Mouse (Mus musculus): Measurements from ENCODE around the gene Adat3.
"Not testable (repeated sequence)": the region's sequence is repeated elsewhere in the genome, so short reads cannot be mapped to it uniquely, and the experiment has no call there.

Adat3 gene

GRCm38 (mm10) chr10:80610116-80610785 lies 7.6 kb downstream of the Adat3 start:
- no peak for DNase-seq (ENCODE audit: low spot score)

DNA sequence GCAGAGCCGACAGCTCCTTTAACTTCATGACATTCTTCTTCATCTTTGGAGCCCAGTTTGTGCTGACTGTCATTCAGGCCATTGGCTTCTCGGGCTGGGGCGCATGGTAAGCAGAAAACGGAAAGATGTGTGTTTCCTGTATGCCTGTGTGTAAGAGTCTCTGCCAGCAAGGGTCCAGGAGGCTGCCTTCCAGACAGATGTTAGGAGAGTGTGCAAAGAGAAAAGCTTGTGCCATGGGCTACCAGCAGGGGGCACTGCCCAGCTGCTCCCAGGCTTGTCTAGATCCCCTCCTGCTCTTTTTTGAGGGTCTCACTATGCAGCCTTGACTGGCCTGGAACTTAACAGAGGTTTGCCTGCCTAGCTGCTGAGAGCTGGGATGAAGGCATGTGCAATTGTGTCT lies 8.3 kb downstream of the Adat3 start:
- no peak for DNase-seq (ENCODE audit: low spot score)

- no peak for DNase-seq (ENCODE audit: low spot score)
These were observed 9.2 kb downstream of the Adat3 start for GRCm38 (mm10) chr10:80611905-80612304.

DNA sequence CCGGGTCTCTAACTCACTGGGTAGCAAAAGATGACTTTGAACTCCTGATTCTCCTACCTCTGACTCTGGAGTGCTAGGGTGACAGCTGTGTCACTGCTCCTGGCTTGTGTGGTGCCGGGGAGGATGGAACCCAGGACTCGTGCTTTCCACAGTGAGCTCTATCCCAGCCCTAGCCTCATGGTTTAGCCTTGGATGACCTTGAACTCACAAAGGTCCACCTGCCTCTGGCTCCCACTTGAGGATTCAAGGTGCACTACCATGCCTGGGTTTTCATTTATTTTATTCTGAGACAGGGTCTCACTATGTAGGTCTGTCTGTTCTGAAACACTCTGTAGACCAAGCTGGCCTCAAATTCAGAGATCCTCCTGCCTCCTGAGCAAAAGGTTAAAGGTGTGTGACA lies 11.1 kb downstream of the Adat3 start:
- DNase-seq (ENCODE audit: low spot score) = no peak

- DNase-seq (ENCODE audit: low spot score) = no peak
These were observed 11.7 kb downstream of the Adat3 start for GRCm38 (mm10) chr10:80614351-80614750.

- DNase-seq (ENCODE audit: low spot score) = no peak
These were observed 15.5 kb downstream of the Adat3 start for GRCm38 (mm10) chr10:80618181-80618580.

GRCm38 (mm10) chr10:80619465-80620244 lies 17.0 kb downstream of the Adat3 start:
- DNase-seq (ENCODE audit: low spot score) = no peak

DNA sequence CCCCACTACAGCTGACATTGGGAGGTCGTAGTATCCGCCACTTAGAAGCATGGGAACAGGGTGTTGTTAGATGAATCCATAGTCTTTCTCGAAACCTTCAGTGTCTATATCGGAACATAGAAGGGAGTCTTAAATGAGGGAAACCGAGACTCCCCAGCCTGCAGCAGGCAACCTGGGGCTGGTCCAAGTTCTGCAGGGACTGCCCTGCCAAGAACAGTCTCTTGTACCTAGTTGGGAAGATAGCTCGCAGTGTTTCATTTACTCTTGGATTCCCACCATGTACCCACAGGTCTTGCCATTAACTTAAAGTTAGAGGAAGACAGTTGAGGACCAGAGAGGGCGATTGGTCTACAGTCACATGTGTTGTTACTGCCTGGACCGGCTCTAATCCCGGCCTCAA lies 17.7 kb downstream of the Adat3 start:
- DNase-seq (ENCODE audit: low spot score) = no peak

DNA sequence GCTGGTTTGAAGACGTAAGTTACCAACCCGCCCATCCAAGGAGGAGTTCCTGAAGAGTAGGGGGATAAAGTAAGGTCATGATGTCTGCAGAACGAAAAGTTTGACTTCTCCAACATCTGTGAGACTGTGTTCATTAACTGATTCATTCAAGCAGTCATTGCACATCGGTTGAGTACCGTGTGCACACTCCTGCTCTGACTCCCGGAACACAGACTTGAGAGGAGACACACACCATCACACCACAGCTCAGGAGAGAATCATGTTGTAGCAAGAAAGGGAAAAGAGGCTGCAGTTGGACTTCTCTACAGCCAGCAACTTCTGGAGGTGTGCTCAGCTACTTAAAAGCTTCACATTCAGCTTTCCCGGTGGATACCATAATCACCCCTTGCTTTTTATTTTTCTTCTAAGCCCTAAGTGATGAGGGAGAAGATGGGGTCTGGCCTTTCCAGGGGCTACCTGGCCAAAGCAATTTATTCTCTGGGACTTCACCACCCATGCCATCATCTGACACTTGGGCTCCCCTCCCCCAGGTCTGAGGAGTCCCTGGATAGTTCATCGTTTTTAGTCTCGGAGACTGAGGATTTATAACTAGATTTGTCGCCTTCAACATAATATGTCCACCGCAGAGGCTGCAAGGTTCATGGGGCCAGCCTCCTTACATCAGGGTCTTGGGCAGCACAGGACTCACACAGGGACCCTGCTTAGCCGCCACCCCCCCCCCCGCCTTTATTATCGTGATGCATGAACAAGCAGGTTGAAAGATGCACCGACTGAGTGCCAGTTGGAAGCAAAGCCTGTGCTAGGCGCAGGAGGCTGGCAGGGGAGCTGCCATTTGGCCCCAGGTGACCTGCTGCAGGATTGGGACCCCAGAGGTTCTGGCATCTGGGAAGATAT lies 18.4 kb downstream of the Adat3 start:
- DNase-seq (ENCODE audit: low spot score) = no peak

GRCm38 (mm10) chr10:80621690-80621939 lies 18.9 kb downstream of the Adat3 start:
- no peak for DNase-seq (ENCODE audit: low spot score)

DNA sequence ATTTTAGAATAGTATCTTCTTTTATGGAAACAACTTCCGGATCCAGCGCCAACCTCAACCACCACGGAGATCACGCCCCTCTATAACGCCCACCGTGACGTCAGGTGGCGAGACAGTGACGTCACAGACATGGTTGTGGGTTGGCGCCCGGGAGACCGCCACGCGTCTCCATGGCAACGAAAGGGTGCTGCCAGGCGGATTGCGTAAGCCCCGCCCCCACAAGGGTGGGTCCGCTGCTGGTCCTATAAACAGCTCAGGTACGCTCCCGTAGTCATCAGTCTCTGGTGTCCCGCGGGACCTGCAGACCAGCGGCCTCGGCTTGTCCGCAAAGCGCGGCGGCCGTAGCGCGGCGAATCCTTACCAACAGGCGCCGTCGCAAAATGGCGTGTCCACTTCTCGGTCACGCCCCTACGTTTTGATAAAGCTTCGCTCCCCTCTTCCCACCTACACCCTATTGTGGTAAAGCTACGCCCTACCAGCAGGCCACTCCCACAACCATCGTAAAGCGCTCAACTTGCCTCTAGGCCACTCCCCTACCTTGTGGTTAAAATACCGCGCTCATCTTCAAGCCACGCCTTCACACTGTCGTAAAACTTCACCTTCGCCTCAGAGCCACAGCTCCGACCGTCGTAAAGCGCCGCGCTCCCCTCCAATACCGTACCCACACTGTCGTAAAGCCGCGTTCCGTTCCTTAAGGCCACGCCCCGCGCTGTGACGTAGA lies 19.4 kb downstream of the Adat3 start:
- peak; percentile 98 for DNase-seq (ENCODE audit: low spot score)

DNA sequence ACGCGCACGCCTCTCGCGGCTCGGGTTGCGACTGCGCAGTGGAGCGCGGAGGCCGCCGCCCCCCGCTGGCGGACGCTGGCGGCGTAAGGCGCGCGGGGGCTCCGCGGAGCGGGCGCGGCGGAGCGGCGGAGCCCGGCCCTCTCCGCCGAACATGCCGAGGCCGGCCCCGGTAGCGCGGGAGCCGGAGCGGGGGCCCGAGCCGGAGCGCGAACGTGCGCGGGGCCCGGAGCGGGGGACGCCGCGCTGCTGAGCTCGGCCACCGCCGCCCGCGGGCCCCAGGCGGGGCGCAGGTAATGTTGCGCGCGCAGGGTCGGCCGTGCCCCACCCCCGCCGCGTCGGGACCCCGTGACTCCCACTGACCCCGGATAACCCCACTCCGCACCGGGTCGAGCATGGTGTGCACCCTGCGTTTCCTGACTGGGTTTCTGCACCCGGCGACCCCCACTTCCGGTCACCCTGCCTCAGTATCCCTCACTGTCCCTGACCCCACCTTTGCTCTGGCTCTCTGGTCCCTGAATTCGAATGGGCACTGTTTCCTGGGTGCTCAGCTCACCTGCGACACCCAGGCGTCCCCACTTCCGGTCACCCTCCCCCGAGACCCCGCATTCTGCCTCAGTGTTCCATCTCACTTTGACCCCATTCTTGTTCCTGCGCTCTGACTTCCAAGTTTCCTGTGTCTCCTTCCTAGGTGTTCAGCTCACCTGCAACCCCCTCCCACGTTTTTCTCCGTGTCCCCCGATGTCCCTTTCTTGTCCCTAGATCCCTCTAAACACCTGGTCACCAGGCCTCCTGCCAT lies 20.2 kb downstream of the Adat3 start, which contains the start of gene Csnk1g2:
Csnk1g2 (plus strand) TSS at position 178 of the 796 bp plus-strand sequence.
- DNase-seq (ENCODE audit: low spot score) = no peak

DNA sequence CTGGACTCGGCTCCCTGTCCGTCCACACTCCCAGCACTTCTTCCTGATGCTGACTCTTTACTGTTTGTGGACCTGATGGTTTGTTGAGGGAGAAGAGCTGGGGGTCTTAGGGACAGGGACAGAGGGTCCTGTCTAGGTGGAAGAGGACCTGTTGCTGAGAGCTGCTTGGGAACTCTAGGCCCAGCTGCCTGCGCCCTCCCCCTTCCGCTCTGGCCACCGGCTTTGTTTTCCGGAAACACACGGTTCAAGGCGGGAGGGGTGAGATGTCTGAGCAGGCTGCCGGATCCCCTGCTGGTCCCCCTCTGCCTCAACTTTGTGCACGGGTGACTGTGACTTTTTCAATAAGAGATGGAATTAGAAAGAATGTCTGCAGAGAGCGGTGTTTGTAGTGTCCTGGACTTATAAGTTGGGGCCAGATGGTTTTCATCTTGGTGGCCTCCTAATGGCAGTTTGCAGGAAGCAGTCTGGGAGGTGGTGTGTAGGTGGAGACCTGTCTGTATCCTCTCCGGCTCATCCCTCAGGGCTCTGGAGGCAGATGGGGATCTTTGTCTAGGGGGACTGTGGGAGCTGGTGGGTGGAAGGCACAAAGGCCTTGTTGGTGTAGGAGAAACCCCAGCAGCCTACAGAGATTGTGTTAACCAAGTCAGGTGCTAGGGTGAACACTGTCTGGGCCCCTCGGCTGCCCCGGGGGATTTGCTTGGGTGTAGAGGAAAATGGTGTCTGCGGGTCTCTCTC lies 20.9 kb downstream of the Adat3 start:
- peak; percentile 39 for DNase-seq (ENCODE audit: low spot score)

DNA sequence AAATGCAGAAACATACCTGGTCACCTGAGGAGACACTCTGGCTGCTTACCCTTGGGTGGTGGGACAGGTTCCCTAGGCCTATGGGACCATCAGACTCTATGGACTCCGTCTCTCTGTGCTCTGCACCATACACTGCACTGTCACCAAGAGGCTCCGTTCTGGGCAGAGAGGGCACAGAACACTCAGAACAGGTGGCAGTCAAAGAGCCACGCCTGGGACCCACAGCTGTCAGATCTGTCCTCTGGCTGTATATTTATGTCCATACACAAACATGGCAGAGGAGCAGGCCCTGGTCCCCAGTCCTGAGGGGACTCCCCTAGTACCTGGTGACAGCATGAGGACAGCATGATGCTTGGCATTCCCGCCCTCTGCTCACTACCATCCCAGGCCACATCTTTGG lies 23.1 kb downstream of the Adat3 start:
- no peak for DNase-seq (ENCODE audit: low spot score)

DNA sequence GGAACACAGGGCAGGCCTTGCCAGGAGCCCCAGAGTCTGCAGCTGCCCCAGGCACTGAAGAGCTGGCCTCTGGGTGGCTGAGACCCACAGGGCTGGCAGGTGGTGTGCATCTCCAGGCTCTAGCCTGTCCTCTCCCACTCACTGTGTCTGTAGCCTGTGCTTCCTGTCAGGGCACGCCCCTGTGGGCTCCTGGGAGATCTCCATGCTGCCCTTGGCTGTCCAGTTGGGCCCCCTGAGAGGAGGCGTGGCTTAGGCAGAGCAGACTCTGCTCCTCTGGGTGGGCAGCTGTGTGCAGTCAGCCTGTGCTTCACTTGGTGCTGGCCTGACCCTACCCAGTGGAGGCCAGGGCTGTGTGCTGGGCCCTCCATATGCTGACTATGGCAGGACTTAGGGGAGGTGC lies 25.0 kb downstream of the Adat3 start:
- DNase-seq (ENCODE audit: low spot score) = no peak

- DNase-seq (ENCODE audit: low spot score) = no peak
These were observed 26.2 kb downstream of the Adat3 start for GRCm38 (mm10) chr10:80628925-80629324.

- DNase-seq (ENCODE audit: low spot score) = no peak
These were observed 32.7 kb downstream of the Adat3 start for GRCm38 (mm10) chr10:80635345-80635744.

DNA sequence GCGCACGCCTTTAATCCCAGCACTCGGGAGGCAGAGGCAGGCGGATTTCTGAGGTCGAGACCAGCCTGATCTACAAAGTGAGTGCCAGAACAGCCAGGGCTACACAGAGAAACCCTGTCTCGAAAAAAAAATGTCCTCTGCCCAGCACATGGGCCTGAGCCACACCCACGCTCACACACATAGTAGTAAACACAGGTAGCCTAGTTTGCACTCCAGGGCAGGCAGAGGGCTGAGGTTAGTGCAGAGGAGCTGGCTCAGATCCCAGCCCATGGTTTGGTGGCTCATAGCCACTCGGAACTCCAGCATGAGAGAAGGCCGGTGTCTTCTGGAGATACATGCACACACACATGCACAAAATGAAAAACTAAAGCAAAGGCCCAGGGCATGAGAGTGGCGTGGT lies 44.3 kb downstream of the Adat3 start:
- no peak for DNase-seq (ENCODE audit: low spot score)

- DNase-seq (ENCODE audit: low spot score) = not testable (repeated sequence)
These were observed 47.2 kb downstream of the Adat3 start for GRCm38 (mm10) chr10:80649910-80650309.

GRCm38 (mm10) chr10:80650392-80650791 lies 47.7 kb downstream of the Adat3 start:
- DNase-seq (ENCODE audit: low spot score) = no peak

Data from ovary, postnatal 36 days (tissue).